Mouse (Mus musculus) 3T3-L1 (cell line): ENCODE results near the gene Car10.

Experiments
- DNase-seq: peaks from one replicate; pipeline ENCODE4 v3.0.0-alpha.2; 2015; ENCODE audit warnings: low read depth, low spot score

The Car10 gene

DNA sequence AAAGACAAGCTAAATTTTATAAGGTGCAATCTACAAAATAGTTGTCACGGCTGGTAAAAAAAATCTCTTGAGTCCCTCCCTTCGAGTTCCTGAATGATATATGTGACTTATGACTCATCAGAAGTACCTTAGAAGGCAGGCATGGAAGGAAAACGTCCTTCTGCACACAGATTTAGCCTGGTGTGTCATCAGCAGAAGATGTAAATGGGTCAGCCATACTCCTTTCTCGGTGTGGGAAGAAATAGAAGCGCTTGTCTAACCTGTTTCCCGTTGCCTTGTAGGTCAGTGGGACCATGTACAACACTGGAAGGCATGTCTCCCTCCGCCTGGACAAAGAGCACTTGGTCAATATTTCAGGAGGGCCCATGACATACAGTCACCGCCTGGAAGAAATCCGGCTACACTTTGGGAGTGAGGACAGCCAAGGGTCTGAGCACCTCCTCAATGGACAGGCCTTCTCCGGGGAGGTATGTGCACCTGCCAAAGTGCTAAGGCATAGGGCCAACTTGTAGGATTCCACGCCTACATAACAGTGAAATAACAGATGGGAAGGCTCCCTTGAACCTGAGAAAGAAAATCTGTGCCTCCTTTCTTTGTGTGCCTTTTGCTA lies 392.5 kb downstream of the Car10 start:
- DNase-seq = no peak

DNA sequence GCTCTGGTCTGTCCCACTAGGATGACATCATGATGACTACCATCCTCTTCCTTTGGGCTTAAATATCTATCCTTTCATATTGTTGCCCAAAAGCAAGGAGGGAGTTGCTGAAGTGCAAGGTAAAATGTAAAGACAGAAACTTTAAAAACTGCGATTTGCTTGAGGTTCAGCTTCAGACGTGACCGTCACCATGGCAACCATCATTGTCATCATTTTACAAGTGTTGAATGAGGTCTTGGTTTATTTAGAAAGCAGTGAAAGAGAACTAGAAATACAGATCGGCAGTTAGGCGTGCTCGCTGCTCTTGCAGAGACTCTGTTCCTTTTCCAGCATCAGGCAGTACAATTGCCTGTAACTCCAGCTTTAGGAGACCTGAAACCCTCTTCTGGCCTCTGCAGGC lies 400.1 kb downstream of the Car10 start:
- DNase-seq = no peak

DNA sequence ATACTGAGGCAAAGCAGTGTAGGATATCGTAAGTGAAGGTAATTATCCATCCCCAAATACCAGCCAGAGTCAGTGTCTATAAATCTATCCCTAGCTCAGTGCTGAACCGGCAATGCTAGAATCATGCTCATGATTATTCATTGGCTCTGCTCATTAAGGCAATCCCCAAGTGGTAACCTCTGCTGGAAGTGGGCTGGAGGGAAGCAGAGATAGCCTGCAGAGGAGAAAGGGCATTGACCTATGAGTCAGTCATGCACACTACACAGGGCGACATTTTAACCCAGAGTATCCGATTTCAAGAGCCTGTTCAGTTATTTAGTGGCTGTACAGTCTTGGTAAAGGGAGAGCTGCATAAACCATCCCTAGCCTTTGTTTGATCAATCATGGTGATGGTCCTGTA lies 402.6 kb downstream of the Car10 start:
- DNase-seq = no peak

DNA sequence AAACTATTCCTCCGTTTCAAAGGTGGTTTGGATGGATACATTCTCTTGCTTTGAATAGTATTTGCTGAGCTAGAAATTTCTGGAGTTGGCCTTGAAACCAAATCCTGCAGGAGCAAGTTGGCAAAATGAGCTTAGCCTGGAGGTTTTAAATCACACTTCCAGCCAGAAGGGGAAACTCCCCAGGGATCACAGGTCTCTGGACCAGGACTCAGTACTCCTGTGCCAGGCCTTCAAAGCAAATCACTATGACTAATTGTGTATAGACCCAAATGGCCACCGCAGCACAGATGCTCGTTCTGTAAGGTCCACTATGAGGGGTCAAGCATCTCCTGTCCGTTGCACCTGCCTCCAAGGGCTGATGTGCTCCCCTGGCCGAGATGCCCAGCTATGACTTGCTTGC lies 403.8 kb downstream of the Car10 start:
- no peak for DNase-seq

DNA sequence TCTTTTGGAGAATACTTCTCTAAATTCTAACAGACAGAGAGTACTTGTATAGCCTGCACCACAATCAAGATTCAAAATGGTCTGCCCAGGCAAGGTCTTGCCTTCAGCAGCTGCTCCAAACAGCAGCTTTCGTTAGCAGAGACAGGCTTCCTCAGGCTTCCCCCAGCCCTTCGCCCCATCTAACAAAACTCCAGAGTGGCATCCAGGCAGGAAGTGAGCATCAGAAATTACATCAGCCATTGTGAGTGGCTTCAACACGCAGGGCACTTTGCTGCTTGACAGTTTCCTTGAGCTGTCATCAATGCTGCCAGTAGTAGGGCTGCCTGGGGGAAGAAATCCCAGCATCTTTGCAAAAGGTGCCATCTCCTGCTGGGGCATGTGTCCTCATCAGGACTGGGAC lies 405.0 kb downstream of the Car10 start:
- DNase-seq = no peak

DNA sequence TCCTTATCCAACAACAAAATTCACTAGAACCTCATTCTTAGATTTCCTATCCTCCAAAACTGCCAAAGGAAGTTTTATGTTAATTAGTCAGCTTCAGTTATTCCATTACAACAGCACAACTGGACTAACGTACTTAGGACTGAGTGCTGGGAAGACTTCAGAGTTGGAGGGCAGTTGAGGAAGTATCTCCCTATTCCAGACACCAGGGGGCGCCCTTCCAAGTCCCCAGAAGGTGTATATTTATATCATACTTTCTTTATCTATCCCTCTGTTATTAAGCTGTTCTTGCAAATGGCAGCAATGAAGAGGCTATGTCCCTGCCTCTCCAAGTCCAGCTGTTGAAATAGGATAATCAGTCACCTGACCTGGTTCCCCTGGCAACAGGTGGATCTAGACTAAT lies 405.6 kb downstream of the Car10 start:
- peak; percentile 28 for DNase-seq

DNA sequence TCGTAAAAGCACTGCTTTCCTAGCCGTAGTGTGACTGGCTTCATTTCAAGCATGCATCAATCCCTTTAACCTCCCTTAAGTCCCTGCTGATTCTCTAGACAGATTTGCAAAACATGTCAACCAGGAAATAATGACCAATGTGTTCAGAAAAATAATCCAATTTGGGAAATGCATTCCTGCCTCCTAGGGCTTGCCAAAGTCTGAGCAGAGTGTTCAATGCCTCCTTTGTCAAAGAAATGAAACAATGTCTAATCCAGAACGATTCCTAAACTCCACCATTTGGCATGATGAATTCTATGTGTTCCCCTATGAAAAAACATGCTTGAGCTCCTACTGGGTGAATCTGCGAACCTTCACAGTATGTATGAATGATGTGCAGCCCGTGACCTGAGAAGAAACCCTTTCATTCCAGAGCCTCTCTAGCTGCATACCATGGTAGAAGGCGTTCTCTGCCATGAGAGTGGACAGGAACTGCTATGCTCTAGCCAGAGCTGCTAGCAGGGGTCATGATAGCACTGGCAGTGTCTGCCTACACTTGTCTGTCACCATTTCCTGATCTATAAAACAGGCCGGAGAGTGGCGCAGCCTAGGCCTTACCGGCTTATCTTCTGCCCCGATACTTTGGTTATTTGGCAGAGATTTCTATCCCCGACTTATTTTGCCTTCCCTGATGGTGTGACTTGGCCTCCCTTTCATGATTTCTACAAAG lies 411.9 kb downstream of the Car10 start:
- no peak for DNase-seq

DNA sequence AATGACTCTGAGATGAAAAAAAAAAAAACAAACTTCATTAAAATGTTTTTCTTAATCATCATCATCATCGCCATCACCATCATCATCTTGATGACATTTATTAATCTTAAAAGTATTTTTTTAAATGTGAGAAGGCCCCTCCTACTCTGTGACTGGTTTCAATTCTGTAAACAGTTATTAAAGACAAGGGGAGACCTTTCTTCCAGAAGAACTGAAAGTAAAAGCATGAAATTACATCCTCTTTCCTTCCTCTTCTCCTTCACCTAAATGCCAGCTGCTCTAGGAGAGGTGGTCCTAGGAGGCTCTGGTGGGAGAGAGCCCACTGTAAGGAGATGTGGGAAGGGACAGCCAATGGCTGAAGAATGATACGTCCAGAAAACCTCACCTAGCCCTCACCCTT lies 415.0 kb downstream of the Car10 start:
- no peak for DNase-seq

DNA sequence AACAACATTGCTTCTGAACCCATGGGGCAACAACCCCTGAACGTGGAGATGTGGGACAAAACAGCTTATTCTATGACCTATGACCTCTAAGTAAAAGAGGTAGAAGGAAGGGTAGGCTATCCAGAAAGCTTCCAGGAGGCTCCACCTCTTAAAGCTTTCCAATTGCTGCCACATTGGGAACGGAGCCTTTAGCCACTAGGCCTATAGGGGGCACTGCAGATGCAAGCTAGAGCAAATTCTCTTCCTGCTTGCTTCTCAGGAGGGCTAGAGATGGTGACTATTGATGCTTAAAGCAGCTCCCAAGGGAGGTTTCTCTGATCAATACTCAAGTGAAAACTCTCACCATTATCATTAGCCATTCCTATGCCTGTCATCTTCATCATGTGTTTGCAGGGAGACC lies 416.6 kb downstream of the Car10 start:
- no peak for DNase-seq

DNA sequence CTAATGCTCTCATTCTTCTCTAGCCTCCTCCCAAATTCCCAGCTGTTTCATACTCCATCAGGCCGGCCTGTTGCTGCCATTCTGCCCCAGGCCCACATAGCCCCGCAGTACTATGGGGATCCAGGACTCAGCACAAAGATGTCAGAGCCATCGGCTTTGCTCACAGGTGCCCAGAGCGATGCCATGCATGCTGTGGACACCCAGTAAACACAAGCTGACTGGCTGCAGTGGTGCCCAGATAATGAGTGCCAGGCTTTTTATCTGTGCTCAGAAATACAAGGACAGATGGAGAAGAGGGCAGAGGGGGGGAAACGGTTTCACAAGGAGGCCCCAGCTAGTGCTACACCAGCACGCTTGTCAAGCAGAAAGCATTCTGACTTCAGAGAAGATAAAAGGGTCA lies 417.7 kb downstream of the Car10 start:
- DNase-seq = no peak

DNA sequence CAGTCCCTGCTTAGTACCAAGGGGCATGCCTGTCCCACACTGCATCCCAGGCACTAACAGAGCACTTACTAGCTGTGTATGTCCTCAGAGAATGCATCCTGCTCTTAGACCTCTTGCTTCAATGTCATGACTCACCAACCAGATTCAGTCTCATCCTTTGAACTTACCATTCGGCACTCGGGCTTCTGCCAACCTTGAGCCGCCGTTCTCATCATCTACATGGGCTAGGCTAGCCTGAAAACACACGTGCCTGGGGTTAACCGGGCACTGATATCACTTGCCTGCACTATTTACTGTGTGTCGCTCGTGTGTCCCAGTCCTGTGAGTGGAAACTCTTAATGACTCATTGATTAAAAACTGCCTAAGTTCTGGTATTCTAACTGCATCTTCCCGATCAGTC lies 418.4 kb downstream of the Car10 start:
- DNase-seq = no peak

DNA sequence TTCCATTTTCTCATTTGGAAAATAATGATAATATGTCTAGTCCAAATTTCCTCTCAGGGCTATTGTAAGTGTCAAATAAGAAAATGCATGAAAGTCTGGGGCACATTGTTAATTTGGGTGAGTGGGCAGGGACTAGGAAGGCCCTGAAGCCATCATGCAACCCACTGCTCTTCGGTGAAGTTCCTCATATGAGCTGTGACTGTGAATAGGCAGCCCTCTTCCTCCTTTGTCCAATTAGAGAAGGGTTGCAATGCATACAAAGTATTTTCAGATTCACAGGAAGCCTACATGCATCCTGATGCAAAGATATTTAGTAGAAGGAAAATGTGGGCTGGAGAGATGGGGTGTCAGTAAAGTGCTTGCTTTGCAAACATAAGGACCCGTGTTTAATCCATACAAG lies 419.1 kb downstream of the Car10 start:
- DNase-seq = no peak

DNA sequence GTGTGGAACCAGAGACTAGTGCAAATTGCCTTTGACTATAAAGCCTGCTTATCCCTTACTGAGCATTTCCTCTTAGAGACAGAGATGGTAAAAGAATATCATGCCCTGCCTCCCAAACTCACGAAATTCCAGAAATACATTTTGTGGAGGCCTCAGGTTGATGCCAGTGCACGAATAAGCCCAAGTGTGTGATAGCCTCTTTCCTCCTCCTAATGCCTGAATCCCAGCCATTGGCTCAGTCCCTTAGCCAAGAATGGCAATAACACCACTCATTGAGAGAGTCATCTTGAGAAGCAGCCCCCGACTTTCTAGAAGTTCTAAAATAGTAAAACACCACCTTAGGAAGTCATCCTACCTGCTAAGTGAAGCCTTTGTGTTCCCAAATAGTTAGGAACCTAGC lies 424.7 kb downstream of the Car10 start:
- DNase-seq = no peak

DNA sequence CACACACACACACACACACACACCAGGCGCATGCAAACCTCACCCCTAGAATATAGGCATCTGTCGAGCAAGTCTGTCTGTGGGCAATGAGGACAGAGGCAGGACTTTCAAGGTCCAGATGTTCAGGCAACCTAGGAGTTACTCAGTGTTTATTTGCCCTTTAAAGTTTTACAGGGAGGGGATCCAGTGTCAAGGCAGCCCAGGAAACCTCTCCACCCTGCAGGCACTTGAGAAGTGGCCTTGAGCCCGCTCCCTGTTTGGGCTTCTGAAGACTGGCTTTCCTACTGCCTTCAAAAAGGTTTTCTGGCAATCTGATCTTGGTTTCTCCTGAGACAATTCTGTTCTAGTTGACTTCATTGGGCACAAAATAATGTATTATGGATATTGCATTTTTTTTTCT lies 428.1 kb downstream of the Car10 start:
- no peak for DNase-seq

DNA sequence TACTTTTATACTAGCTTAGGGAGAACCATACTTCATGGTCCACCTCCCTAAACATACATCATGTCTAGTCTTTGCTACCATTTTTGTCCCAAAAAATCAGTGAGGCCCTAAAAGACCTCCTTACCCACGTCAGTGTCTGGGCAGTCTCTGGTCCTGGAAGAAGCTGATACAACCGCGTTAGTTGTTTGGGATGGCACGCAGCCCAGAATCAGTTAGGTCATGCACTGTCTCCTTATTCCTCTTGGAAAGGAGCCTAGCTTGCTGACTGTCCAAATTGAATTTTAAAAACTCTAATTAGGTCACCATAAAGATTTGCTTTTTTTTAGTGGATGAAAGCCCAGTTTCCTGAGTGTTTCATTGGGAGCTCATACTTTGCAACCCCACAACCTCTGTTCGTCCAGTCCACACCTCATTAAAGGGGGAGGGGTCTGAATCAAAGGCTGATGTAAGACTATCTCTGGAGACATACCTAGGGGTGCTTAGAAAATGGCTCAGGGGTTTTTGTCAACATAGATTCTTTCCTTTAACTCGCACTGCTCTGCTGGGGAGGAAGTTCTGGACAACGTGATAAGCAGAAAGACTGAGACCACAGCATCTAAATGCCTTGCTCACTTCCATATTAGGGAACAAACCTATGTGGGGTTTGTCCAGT lies 433.3 kb downstream of the Car10 start:
- peak; percentile 30 for DNase-seq

DNA sequence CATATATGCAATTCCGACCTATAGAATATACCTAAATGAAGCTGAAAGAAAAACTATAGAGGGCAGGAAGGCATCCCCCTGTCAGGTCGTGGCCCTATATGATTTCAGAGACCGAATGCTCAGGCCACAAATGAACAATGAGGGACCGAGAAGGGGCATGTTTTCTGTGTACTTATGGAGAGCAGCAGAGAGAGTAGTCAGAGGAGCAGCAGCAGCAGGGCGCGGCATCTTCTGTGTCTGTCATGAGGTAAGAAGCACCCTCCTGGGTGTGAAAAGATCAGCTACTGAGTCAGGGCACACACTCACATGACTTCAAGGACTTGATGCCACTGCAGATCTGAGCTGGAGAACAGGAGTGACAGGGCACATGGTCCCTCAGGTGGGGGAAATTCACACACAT lies 438.4 kb downstream of the Car10 start:
- no peak for DNase-seq

DNA sequence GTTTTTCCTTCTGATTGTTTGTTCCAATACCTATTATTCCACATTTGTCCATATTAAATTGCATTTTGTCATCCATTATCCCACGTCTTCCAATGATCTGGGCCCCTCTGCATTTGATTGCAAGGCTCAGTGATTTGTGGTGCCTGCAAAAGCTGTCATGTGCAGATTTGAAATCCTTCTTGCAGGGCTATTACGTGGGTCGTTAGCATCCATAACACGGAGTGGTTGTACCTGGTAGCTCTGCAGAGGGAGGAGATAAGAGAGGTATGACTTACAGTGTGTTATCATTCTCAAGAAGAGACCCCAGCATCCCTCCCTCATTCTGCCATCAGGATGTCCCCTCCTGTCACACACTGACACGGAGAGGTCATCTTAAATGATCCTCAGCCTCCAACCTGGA lies 451.1 kb downstream of the Car10 start:
- DNase-seq = no peak

DNA sequence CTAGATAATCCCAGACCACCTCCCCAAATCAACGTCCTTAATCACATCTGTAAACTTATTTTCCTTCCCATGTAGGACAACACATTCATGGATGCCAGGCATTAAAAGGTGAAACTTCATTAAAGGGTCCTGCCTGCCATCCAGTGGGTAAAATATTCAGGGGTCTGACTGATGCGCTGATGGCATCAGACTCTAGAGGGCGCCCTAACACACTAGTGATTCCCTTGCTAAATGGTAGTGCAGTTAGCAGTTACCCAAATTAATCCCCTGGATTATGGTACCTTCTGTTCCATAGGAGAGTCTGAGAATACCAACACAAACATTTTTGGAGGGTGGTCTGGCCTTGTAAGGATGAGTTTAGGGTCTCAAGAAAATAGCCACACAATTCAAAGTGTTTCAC lies 453.1 kb downstream of the Car10 start:
- DNase-seq = peak; percentile 5

DNA sequence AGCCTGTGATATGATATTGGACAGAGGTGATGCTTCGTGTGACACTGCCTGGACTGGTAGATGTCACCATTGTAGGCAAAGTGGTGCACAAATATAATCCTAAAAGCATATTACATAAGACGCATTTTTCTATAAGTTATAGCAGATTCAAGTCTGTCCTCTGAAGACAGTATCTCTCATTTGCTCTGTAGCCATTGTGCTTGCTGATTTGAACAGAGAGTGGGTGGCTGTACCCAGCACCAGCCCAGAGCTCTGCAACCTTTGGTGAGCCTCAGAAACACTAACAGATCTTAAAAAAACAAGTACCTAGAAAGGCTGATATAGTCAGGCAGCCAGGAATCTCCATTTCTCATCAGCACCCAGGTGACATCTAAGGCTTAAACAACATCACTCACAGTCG lies 461.3 kb downstream of the Car10 start:
- no peak for DNase-seq

DNA sequence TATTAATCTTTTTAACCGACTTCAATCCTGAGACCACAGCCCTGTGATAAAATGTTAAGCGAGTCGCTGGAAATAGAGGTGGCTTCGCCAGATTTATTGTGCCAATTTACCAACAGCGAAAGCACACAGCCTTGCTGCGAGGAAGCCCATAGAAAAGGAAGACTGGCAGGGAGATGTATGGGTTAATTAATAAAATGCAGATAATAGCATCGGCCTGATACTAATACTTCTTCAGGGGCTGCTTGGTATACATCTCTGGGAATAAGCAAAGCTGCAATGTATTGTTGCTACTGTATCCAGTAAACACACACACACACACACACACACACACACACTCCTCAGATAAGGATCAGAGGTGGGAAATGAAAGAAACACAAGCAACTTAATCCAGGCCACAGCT lies 462.7 kb downstream of the Car10 start:
- no peak for DNase-seq

DNA sequence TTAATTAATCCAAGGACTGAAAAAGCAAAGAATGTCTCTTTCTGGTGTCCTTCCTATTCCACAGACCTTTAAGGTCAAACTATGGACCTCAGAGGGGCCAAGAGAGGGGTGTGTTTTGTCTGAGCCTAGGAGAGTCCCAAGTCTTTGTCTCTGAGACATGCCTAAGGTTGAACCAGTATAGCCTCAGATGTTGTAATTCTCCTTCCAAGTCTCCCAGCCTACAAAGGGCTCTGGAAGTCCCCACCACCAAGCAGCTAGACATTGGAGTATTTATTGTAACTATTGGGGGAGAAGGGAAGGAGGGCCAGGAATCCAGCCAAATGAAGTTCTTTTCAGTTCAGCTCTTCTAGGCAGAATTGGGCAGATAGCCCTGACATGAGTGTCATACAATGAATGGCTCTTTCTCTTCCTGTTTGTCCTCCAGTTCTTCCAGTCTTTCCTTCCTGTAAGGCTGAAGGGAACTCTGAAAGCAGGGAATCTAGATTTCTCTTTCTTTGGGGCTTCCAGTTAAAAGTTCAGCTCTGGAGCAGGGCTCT lies 464.6 kb downstream of the Car10 start:
- DNase-seq = no peak

DNA sequence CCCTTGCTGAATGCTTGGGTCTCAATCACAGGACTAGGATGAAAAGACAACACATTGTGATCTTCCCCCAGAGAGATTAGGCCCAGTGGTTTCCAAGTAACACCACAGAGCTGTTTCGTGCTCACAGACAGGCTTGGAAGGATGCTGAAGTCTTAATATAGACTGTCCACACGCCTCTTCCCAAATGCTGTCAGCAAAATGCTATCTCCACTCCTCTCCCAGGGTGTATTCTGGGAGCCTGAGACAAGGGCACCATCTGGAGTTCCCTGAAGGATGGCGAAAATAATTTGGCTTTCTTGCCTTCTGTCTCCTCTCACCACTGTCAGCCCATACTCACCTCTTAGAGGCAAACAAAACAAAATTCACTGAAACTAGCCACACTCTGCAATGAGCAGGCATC lies 467.9 kb downstream of the Car10 start:
- no peak for DNase-seq
